Mouse (Mus musculus) liver, postnatal 0 days (tissue): Measurements from ENCODE around the gene Ugt1a7c. TPM values are rescaled to one million over a fixed set of nuclear protein-coding genes. Genes with fewer than 3 reads are reported as not detected.
"Not testable (repeated sequence)": the region's sequence is repeated elsewhere in the genome, so short reads cannot be mapped to it uniquely, and the experiment has no call there.

Experiments used
- ATAC-seq: fragments of 200-750 bp; cut with Nextera tagmentation; 2 replicates; pipeline ENCODE4 v1.8.0; 2017; ENCODE audit warnings: mild to moderate bottlenecking, moderate library complexity
- DNase-seq: peaks from one replicate; pipeline ENCODE4 v3.0.0-alpha.2; 2016
- H3K27ac ChIP-seq: fragments of 300-500 bp; sonication (generic); 2 replicates; pipeline ENCODE4 v1.5.1; 2014; ENCODE audit warnings: antibody characterized with exemption, moderate library complexity, mild to moderate bottlenecking, low read depth
- H3K27me3 ChIP-seq: fragments of 300-500 bp; sonication (generic); 2 replicates; pipeline ENCODE4 v1.6.1; 2014; ENCODE audit warnings: low read length, control low read depth, mixed read lengths; ENCODE audit not compliant: insufficient read depth
- H3K36me3 ChIP-seq: fragments of 300-500 bp; sonication (generic); replicated peaks from 2 replicates; pipeline ENCODE4 v1.6.1; 2014; ENCODE audit warnings: mild to moderate bottlenecking, control low read depth, low read length, moderate library complexity, mixed read lengths; ENCODE audit not compliant: insufficient read depth
- H3K4me1 ChIP-seq: fragments of 300-500 bp; sonication (generic); 2 replicates; pipeline ENCODE4 v1.6.1; 2014; ENCODE audit warnings: antibody characterized with exemption, mild to moderate bottlenecking, control low read depth; ENCODE audit not compliant: insufficient read depth
- H3K4me2 ChIP-seq: fragments of 300-500 bp; sonication (generic); 2 replicates; pipeline ENCODE4 v1.6.1; 2014; ENCODE audit warnings: low read depth, mild to moderate bottlenecking, low read length, moderate library complexity, mixed read lengths
- H3K4me3 ChIP-seq: fragments of 300-500 bp; sonication (generic); 2 replicates; pipeline ENCODE4 v1.5.1; 2014; ENCODE audit warnings: low read depth, low read length
- H3K9ac ChIP-seq: fragments of 300-500 bp; sonication (generic); replicated peaks from 2 replicates; pipeline ENCODE4 v1.6.1; 2014; ENCODE audit warnings: mild to moderate bottlenecking, moderate library complexity
- H3K9me3 ChIP-seq: fragments of 300-500 bp; sonication (generic); 2 replicates; pipeline ENCODE4 v1.6.1; 2016; ENCODE audit warnings: mild to moderate bottlenecking, control low read depth, low read length, mixed read lengths
- CTCF ChIP-seq: sonication (generic); IDR thresholded peaks from 2 replicates; pipeline ENCODE4 v1.5.1; 2016; ENCODE audit warnings: antibody characterized with exemption, low read depth
- EP300 ChIP-seq: IDR thresholded peaks from 2 replicates; pipeline ENCODE4 v1.6.1; 2016; ENCODE audit warnings: antibody characterized with exemption, low read depth, mild to moderate bottlenecking
- WGBS: fragments of 180-500 bp; shearing (Covaris S2); extraction: QIAGEN DNeasy Blood & Tissue Kit; methylation state at CpG from one replicate; pipeline ENCODE4 v1.1.7; 2014; ENCODE audit not compliant: insufficient replicate concordance; 5-methylcytosine and 5-hydroxymethylcytosine counted together
- polyA plus RNA-seq: library from polyadenylated mRNA; unstranded; fragments of >200 nt; fragmentation: Nextera tagmentation; extraction: Ambion mirVana; gene quantifications from 2 replicates; pipeline ENCODE4 v1.2.1, GENCODE M21; 2015

The Ugt1a7c gene
- polyA plus RNA-seq, 1 experiment from 2014 or later = 2.3 TPM

DNA sequence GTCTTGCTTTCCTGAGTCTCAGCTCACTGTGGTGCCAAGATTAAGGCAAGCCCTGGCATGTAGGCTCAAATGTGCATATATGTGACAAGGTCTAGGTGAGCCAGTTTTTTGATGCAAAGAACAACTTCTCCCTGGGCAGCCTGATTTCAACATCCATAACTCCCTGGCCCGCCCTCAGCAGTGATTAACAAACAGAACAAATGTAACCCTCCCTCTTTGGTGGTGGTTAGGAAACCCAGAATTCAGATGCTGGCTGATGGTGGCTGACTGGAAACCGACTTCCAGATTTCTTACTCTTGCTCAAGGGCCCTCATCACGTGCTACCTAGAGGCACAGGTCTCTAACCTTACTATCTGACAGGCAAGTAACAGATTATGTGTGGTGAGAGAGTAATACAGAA is 8.2 kb downstream of the Ugt1a7c start, which contains the start of gene Ugt1a6b:
Gene Ugt1a6b (plus strand): TSS at position 234 of the 400 bp plus-strand sequence.
- H3K4me2 ChIP-seq = peak within 1 kb of the TSS; percentile 56
- not testable (repeated sequence) for H3K4me1 ChIP-seq, H3K36me3 ChIP-seq, H3K27me3 ChIP-seq, DNase-seq, H3K9me3 ChIP-seq
- peak within 1 kb of the TSS; percentile 30 for H3K9ac ChIP-seq
- H3K27ac ChIP-seq = peak within 1 kb of the TSS; percentile 51; the same call in 1 of the 2 replicates
- WGBS = 28% methylated on average over 1 of the region's 3 CpGs
- H3K4me3 ChIP-seq = 0 out of 2 replicates have a peak within 1 kb of the TSS, but pooled peaks have one; percentile 13
- ATAC-seq = peak; percentile 75

GRCm38 (mm10) chr1:88103697-88104468 is 9.0 kb downstream of the Ugt1a7c start:
- H3K27ac ChIP-seq = peak overlapping the region; percentile 51; the same call in 1 of the 2 replicates
- H3K9ac ChIP-seq = peak overlapping the region; percentile 30
- not testable (repeated sequence) for H3K36me3 ChIP-seq, H3K9me3 ChIP-seq, H3K4me1 ChIP-seq, H3K27me3 ChIP-seq, DNase-seq
- WGBS = 61% methylated on average over 4 of the region's 5 CpGs
- peak overlapping the region; percentile 56 for H3K4me2 ChIP-seq
- 0 out of 2 replicates have a peak overlapping the region, but pooled peaks have one; percentile 13 for H3K4me3 ChIP-seq
- ATAC-seq = peak; percentile 14; the same call in 1 of the 2 replicates

GRCm38 (mm10) chr1:88104667-88105430 is 10.0 kb downstream of the Ugt1a7c start:
- no peak for TF ChIP-seq CTCF
- TF ChIP-seq EP300 = no peak
- H3K4me2 ChIP-seq = peak overlapping the region; percentile 56
- H3K4me3 ChIP-seq = no peak overlapping the region
- no peak overlapping the region for H3K9ac ChIP-seq
- H3K27ac ChIP-seq = peak overlapping the region; percentile 11; the same call in 1 of the 2 replicates
- peaks cover 8% of the 10 kb centered on the region; the same call in 1 of the 2 replicates for H3K4me1 ChIP-seq
- H3K27me3 ChIP-seq = no peaks in the 10 kb centered on the region
- no peaks in the 10 kb centered on the region for H3K9me3 ChIP-seq
- H3K36me3 ChIP-seq = no peaks in the 10 kb centered on the region
- DNase-seq (no peak), ATAC-seq (no peak)
- 79% methylated on average over 1 of the region's 1 CpGs for WGBS

GRCm38 (mm10) chr1:88105656-88106055 is 10.8 kb downstream of the Ugt1a7c start:
- ATAC-seq (no peak), DNase-seq (no peak)
- H3K27me3 ChIP-seq = no peaks in the 10 kb centered on the region
- H3K4me1 ChIP-seq = peaks cover 8% of the 10 kb centered on the region; the same call in 1 of the 2 replicates
- TF ChIP-seq EP300 = no peak
- TF ChIP-seq CTCF = no peak
- peak overlapping the region; percentile 62; the same call in 1 of the 2 replicates for H3K27ac ChIP-seq
- no peaks in the 10 kb centered on the region for H3K9me3 ChIP-seq
- H3K4me2 ChIP-seq = peak overlapping the region; percentile 29; the same call in 1 of the 2 replicates
- WGBS = 37% methylated on average over 2 of the region's 2 CpGs
- H3K4me3 ChIP-seq = no peak overlapping the region
- H3K9ac ChIP-seq = no peak overlapping the region
- H3K36me3 ChIP-seq = no peaks in the 10 kb centered on the region

DNA sequence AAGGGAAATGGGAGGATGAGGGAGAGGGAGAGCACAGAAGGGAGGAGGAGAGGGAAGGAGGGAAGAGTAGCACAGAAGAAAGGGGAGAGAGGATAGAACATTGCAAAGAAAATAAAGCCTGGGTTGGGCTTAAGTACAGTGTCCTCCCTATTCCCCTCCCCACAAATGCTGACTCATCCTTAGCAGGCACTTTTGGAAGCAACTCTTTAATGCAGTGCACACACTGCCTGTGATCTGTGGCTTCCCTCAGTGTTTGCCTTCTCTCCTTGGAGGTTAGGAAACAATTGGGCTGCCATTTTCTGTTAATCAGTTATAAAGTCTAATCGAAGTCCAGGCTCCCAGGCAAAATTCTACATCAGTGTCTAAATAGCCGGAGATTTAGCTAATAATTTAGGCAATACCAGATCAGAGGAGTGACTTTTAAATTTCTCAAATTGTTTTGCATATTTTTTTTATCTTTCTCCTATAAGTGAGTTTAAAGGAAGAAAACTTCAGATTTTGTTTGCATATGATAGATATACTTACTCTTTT is 14.2 kb downstream of the Ugt1a7c start:
- DNase-seq, H3K9ac ChIP-seq, H3K4me3 ChIP-seq, H3K4me2 ChIP-seq, H3K9me3 ChIP-seq, H3K36me3 ChIP-seq, H3K4me1 ChIP-seq, H3K27ac ChIP-seq, H3K27me3 ChIP-seq: not testable (repeated sequence)
- peak; percentile 97 for ATAC-seq
- WGBS = 45% methylated on average over 2 of the region's 2 CpGs

GRCm38 (mm10) chr1:88109604-88110003 is 14.7 kb downstream of the Ugt1a7c start:
- H3K9ac ChIP-seq, H3K4me1 ChIP-seq, DNase-seq, H3K27me3 ChIP-seq, H3K4me3 ChIP-seq, H3K36me3 ChIP-seq, H3K9me3 ChIP-seq: not testable (repeated sequence)
- peak overlapping the region; percentile 39; the same call in 1 of the 2 replicates for H3K27ac ChIP-seq
- ATAC-seq = peak; percentile 46; the same call in 1 of the 2 replicates
- 58% methylated on average over 2 of the region's 2 CpGs for WGBS
- peak overlapping the region; percentile 22; the same call in 1 of the 2 replicates for H3K4me2 ChIP-seq

- not testable (repeated sequence) for H3K9ac ChIP-seq, H3K27me3 ChIP-seq, H3K27ac ChIP-seq, H3K9me3 ChIP-seq, ATAC-seq, H3K4me3 ChIP-seq, H3K4me2 ChIP-seq, DNase-seq, H3K4me1 ChIP-seq, H3K36me3 ChIP-seq
- WGBS = 77% methylated on average over 6 of the region's 6 CpGs
These were observed 17.9 kb downstream of the Ugt1a7c start for GRCm38 (mm10) chr1:88112769-88113168.
